Mouse (Mus musculus) cerebellum, postnatal 10 days (tissue): ENCODE measurements at regions not wholly inside any gene's neighbourhood (a gene's known extent, or its start where the extent isn't known, plus 50 kb on each side); places are given as distances from the start of the nearest gene placed in this dataset.

ENCODE experiments used
- DNase-seq, 2 experiments: peaks; one replicate each; pipeline ENCODE4 v3.0.0; 2021; ENCODE audit warnings: mixed read lengths in 2 of 2

- DNase-seq = no peak
These were observed 154.9 kb upstream of the Gm34302 start for GRCm38 (mm10) chr3:63638572-63638971.

GRCm38 (mm10) chr3:63637913-63638312 is 154.2 kb upstream of the Gm34302 start:
- DNase-seq = peak in 1 of 2 experiments; percentile 4

GRCm38 (mm10) chr3:63627724-63628123 is 144.0 kb upstream of the Gm34302 start:
- no peak for DNase-seq

GRCm38 (mm10) chr3:63616127-63616526 is 132.4 kb upstream of the Gm34302 start:
- DNase-seq = peak; percentile 57 to 75

GRCm38 (mm10) chr3:63613652-63614051 is 130.0 kb upstream of the Gm34302 start:
- DNase-seq = no peak

- DNase-seq = no peak
These were observed 129.2 kb upstream of the Gm34302 start for GRCm38 (mm10) chr3:63612767-63613363.

GRCm38 (mm10) chr3:63610113-63610919 is 126.6 kb upstream of the Gm34302 start:
- peak in 1 of 2 experiments; percentile 20 for DNase-seq

GRCm38 (mm10) chr3:63609454-63610112 is 125.9 kb upstream of the Gm34302 start:
- no peak for DNase-seq

GRCm38 (mm10) chr3:63582717-63583696 is 99.3 kb upstream of the Gm34302 start:
- DNase-seq = peak; percentile 93 to 96

- no peak for DNase-seq
These were observed 98.5 kb upstream of the Gm34302 start for GRCm38 (mm10) chr3:63582180-63582579.

- DNase-seq = peak; percentile 89 to 90
These were observed 87.1 kb upstream of the Gm34302 start for GRCm38 (mm10) chr3:63570607-63571353.

- no peak for DNase-seq
These were observed 86.4 kb upstream of the Gm34302 start for GRCm38 (mm10) chr3:63570082-63570481.

GRCm38 (mm10) chr3:63569004-63569596 is 85.4 kb upstream of the Gm34302 start:
- no peak for DNase-seq

GRCm38 (mm10) chr3:63567726-63568125 is 84.0 kb upstream of the Gm34302 start:
- no peak for DNase-seq

- no peak for DNase-seq
These were observed 79.4 kb upstream of the Gm34302 start for GRCm38 (mm10) chr3:63563057-63563456.

GRCm38 (mm10) chr3:63562532-63562931 is 78.9 kb upstream of the Gm34302 start:
- no peak for DNase-seq

GRCm38 (mm10) chr3:63560745-63561151 is 77.1 kb upstream of the Gm34302 start:
- no peak for DNase-seq

GRCm38 (mm10) chr3:63556741-63557140 is 73.1 kb upstream of the Gm34302 start:
- DNase-seq = no peak

- peak; percentile 71 to 87 for DNase-seq
These were observed 71.2 kb upstream of the Gm34302 start for GRCm38 (mm10) chr3:63554872-63555271.

GRCm38 (mm10) chr3:63553426-63553825 is 69.7 kb upstream of the Gm34302 start:
- no peak for DNase-seq

GRCm38 (mm10) chr3:63551661-63552060 is 68.0 kb upstream of the Gm34302 start:
- no peak for DNase-seq
